Mouse (Mus musculus) liver, adult 2 months (tissue): ENCODE results near the gene Tpt1. TPM values are rescaled to one million over a fixed set of nuclear protein-coding genes. Genes with fewer than 3 reads are reported as not detected.

Source experiments
- DNase-seq: peaks from one replicate; pipeline ENCODE4 v3.0.0-alpha.2; 2011; ENCODE audit warnings: low read depth, low spot score; ENCODE audit errors: extremely low read depth
- H3K27ac ChIP-seq: fragments of 200-500 bp; replicated peaks from 2 replicates; pipeline ENCODE4 v1.5.1; 2012; ENCODE audit warnings: low read depth, mild to moderate bottlenecking, control low read depth, inconsistent platforms, low read length; ENCODE audit not compliant: insufficient read depth
- H3K27me3 ChIP-seq: fragments of 200-500 bp; 2 replicates; pipeline ENCODE4 v1.6.1; 2012; ENCODE audit warnings: mild to moderate bottlenecking, moderate library complexity, low read length, inconsistent platforms; ENCODE audit not compliant: control insufficient read depth, insufficient read depth
- H3K36me3 ChIP-seq: fragments of 200-500 bp; 2 replicates; pipeline ENCODE4 v1.6.1; 2012; ENCODE audit warnings: low read length, inconsistent platforms; ENCODE audit not compliant: control insufficient read depth, insufficient read depth
- H3K4me1 ChIP-seq: fragments of 200-500 bp; 2 replicates; pipeline ENCODE4 v1.6.1; 2011; ENCODE audit warnings: low read length; ENCODE audit not compliant: control insufficient read depth, insufficient read depth
- H3K4me3 ChIP-seq: fragments of 200-500 bp; 2 replicates; pipeline ENCODE4 v1.5.1; 2011; ENCODE audit warnings: low read depth, mild to moderate bottlenecking, control low read depth, low read length, moderate library complexity; ENCODE audit not compliant: insufficient read depth
- H3K79me2 ChIP-seq: fragments of 200-500 bp; 2 replicates; pipeline ENCODE4 v1.6.1; 2012; ENCODE audit warnings: inconsistent platforms, mild to moderate bottlenecking, low read length, moderate library complexity; ENCODE audit not compliant: control insufficient read depth, insufficient read depth
- H3K9ac ChIP-seq: fragments of 200-500 bp; 2 replicates; pipeline ENCODE4 v1.6.1; 2012; ENCODE audit warnings: low read depth, mild to moderate bottlenecking, control low read depth, inconsistent platforms, low read length
- CTCF ChIP-seq: fragments of 200-500 bp; IDR thresholded peaks from 2 replicates; pipeline ENCODE4 v1.5.1; 2011; ENCODE audit warnings: low read depth, low read length, control low read depth
- POLR2A ChIP-seq: fragments of 200-500 bp; IDR thresholded peaks from 2 replicates; pipeline ENCODE4 v1.6.1; 2011; ENCODE audit warnings: low read length, control low read depth; ENCODE audit not compliant: insufficient read depth; ENCODE audit errors: extremely low read depth
- WGBS: fragments of 180-500 bp; shearing (Covaris S2); methylation state at CpG from one replicate; pipeline ENCODE4 v1.1.7; 2018; 5-methylcytosine and 5-hydroxymethylcytosine counted together
- polyA plus RNA-seq: library from polyadenylated mRNA; depleted of rRNA; stranded (reverse); fragments of >200 nt; gene quantifications from 2 replicates; pipeline ENCODE4 v1.2.3, GENCODE M21; 2012; rRNA removed
- total RNA-seq: library from RNA; depleted of rRNA; stranded (reverse); fragments of >200 nt; gene quantifications from 2 replicates; pipeline ENCODE4 v1.2.3, GENCODE M21; 2014; rRNA removed

Gene Tpt1
- total and polyA plus RNA-seq, 2 experiments: 1,392 to 1,429 TPM

- Histone ChIP-seq H3K79me2 (no peaks in the 10 kb centered on the region), H3K4me1 (no peaks in the 10 kb centered on the region), H3K27me3 (no peaks in the 10 kb centered on the region), H3K27ac (no peak overlapping the region), H3K9ac (no peak overlapping the region), H3K4me3 (no peak overlapping the region), H3K36me3 (no peaks in the 10 kb centered on the region)
- TF ChIP-seq CTCF (no peak), POLR2A (no peak)
- WGBS: 83% methylated on average over 5 of the region's 5 CpGs
- DNase-seq: no peak
Observed at GRCm38 (mm10) chr14:75883873-75884272, 39.0 kb downstream of the Tpt1 start.

- Histone ChIP-seq H3K27me3 (no peaks in the 10 kb centered on the region), H3K27ac (no peak overlapping the region), H3K4me1 (no peaks in the 10 kb centered on the region), H3K36me3 (peaks cover 11% of the 10 kb centered on the region), H3K9ac (no peak overlapping the region), H3K79me2 (no peaks in the 10 kb centered on the region), H3K4me3 (no peak overlapping the region)
- WGBS: 92% methylated on average over 9 of the region's 9 CpGs
- no peak for DNase-seq
- no peak for TF ChIP-seq POLR2A
- no peak for TF ChIP-seq CTCF
Observed at GRCm38 (mm10) chr14:75892118-75892517, 47.2 kb downstream of the Tpt1 start.

Other genes with a start within 250 kb of the Tpt1 start
- not detected in 2 replicates for gene Erich6b, start 202.8 kb upstream of the Tpt1 start, total RNA-seq
- not detected in 2 replicates for gene Erich6b, start 202.8 kb upstream of the Tpt1 start, polyA plus RNA-seq
- 10.9 and 12.3 TPM in 2 replicates for gene Cog3, start 90.6 kb upstream of the Tpt1 start, total RNA-seq
- gene Cog3, start 90.6 kb upstream of the Tpt1 start, polyA plus RNA-seq: 4.2 and 5.3 TPM in 2 replicates
- 10.5 and 14.8 TPM in 2 replicates for gene Slc25a30, start 58.1 kb upstream of the Tpt1 start, total RNA-seq
- gene Slc25a30, start 58.1 kb upstream of the Tpt1 start, polyA plus RNA-seq: 7.3 and 17.4 TPM in 2 replicates
- not detected in 2 replicates for gene Kctd4, start 109.9 kb downstream of the Tpt1 start, total RNA-seq
- not detected in 2 replicates for gene Kctd4, start 109.9 kb downstream of the Tpt1 start, polyA plus RNA-seq
- 7.3 and 9.7 TPM in 2 replicates for gene Gtf2f2, start 165.8 kb downstream of the Tpt1 start, total RNA-seq
- gene Gtf2f2, start 165.8 kb downstream of the Tpt1 start, polyA plus RNA-seq: 1.5 and 2.0 TPM in 2 replicates